Mouse (Mus musculus): ENCODE measurements around the gene Commd7. TPM values are rescaled to one million over a fixed set of nuclear protein-coding genes. Genes with fewer than 3 reads are reported as not detected.
"Not testable (repeated sequence)": the region's sequence is repeated elsewhere in the genome, so short reads cannot be mapped to it uniquely, and the experiment has no call there.

The Commd7 gene
- 10 to 100 TPM; 44.2 to 45.8 TPM for total RNA-seq (2021)
- long read RNA-seq, experiment 1, transcript Commd7-201 (9 exons, 3,210 nt) = major isoform, 31 of 38 reads
- long read RNA-seq, experiment 1, partial matches to known transcripts = 2 of 38 reads
- long read RNA-seq, experiment 1, other reads (novel, unspliced or antisense) = 5 of 38 reads
- long read RNA-seq, experiment 2, transcript Commd7-201 (9 exons, 3,210 nt) = major isoform, 69 of 93 reads
- long read RNA-seq, experiment 2, partial matches to known transcripts = 8 of 93 reads
- long read RNA-seq, experiment 2, other reads (novel, unspliced or antisense) = 13 of 93 reads

- peak; percentile 73 to 77 for DNase-seq (ENCODE audit: low spot score in 2 of 2)
Measured at GRCm38 (mm10) chr2:153631976-153632870, at the start of gene Commd7. Commd7 (minus strand) TSS chr2:153632781.

- no peak for DNase-seq (ENCODE audit: low spot score in 2 of 2)
Measured at GRCm38 (mm10) chr2:153679959-153680358, 47.4 kb upstream of the Commd7 start.

- no peak for DNase-seq (ENCODE audit: low spot score in 2 of 2)
Measured at GRCm38 (mm10) chr2:153677550-153677949, 45.0 kb upstream of the Commd7 start.

GRCm38 (mm10) chr2:153676944-153677343 lies 44.4 kb upstream of the Commd7 start:
- DNase-seq (ENCODE audit: low spot score in 2 of 2) = no peak

GRCm38 (mm10) chr2:153675364-153675763 lies 42.8 kb upstream of the Commd7 start:
- DNase-seq (ENCODE audit: low spot score in 2 of 2) = not testable (repeated sequence)

- no peak for DNase-seq (ENCODE audit: low spot score in 2 of 2)
Measured at GRCm38 (mm10) chr2:153672619-153673018, 40.0 kb upstream of the Commd7 start.

GRCm38 (mm10) chr2:153670111-153670510 lies 37.5 kb upstream of the Commd7 start:
- DNase-seq (ENCODE audit: low spot score in 2 of 2) = no peak

GRCm38 (mm10) chr2:153668754-153669376 lies 36.3 kb upstream of the Commd7 start:
- no peak for DNase-seq (ENCODE audit: low spot score in 2 of 2)

GRCm38 (mm10) chr2:153665401-153665800 lies 32.8 kb upstream of the Commd7 start:
- no peak for DNase-seq (ENCODE audit: low spot score in 2 of 2)

GRCm38 (mm10) chr2:153660616-153661015 lies 28.0 kb upstream of the Commd7 start:
- DNase-seq (ENCODE audit: low spot score in 2 of 2) = no peak

GRCm38 (mm10) chr2:153657659-153658058 lies 25.1 kb upstream of the Commd7 start:
- DNase-seq (ENCODE audit: low spot score in 2 of 2) = not testable (repeated sequence)

- no peak for DNase-seq (ENCODE audit: low spot score in 2 of 2)
Measured at GRCm38 (mm10) chr2:153651681-153652080, 19.1 kb upstream of the Commd7 start.

GRCm38 (mm10) chr2:153650014-153650687 lies 17.6 kb upstream of the Commd7 start:
- DNase-seq (ENCODE audit: low spot score in 2 of 2) = no peak

GRCm38 (mm10) chr2:153649298-153650013 lies 16.9 kb upstream of the Commd7 start, which contains the start of gene Dnmt3b:
Dnmt3b (plus strand) TSS chr2:153649450.
- peak; percentile 20 to 37 for DNase-seq (ENCODE audit: low spot score in 2 of 2)

- no peak for DNase-seq (ENCODE audit: low spot score in 2 of 2)
Measured at GRCm38 (mm10) chr2:153648773-153649297, 16.3 kb upstream of the Commd7 start.

- DNase-seq (ENCODE audit: low spot score in 2 of 2) = no peak
Measured at GRCm38 (mm10) chr2:153642999-153643398, 10.4 kb upstream of the Commd7 start.

GRCm38 (mm10) chr2:153642496-153642895 lies 9.9 kb upstream of the Commd7 start:
- no peak for DNase-seq (ENCODE audit: low spot score in 2 of 2)

- no peak for DNase-seq (ENCODE audit: low spot score in 2 of 2)
Measured at GRCm38 (mm10) chr2:153638977-153639680, 6.5 kb upstream of the Commd7 start.

GRCm38 (mm10) chr2:153633259-153633658 lies 678 bp upstream of the Commd7 start:
- no peak for DNase-seq (ENCODE audit: low spot score in 2 of 2)

- no peak for DNase-seq (ENCODE audit: low spot score in 2 of 2)
Measured at GRCm38 (mm10) chr2:153632871-153633226, 268 bp upstream of the Commd7 start.

Data from adrenal gland, postnatal 4 days (tissue).